Mouse (Mus musculus) kidney, postnatal 14 days (tissue): ENCODE measurements around the gene Mad1l1.
A peak's percentile ranks its signal among the peaks of the same experiment; 100 is the strongest.

Experiments
- DNase-seq: peaks from one replicate; pipeline ENCODE4 v3.0.0; 2022; ENCODE audit warnings: mixed read lengths

Gene Mad1l1

DNA sequence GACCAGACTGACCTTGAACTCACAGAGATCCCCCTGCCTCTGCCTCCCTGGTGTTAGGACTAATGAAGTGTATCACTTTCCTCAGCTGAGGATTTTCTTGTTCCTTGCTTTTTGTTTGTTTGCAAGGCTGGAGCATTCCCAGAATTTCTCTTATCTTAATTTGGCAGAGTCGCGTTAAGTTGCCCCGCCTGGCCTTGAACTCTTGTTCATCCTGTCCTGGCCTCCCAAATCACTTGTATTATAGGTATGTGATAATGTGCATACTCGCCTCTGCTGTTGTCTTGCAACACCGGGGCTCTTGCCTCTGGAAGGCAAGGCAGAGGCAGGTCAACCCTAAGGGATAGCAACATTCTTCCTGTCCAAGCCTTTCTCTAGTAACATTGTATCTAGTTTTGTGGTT, 2.7 kb upstream of the Mad1l1 start:
- no peak for DNase-seq

- no peak for DNase-seq
Observed at GRCm38 (mm10) chr5:140321756-140322575, 614 bp upstream of the Mad1l1 start.

GRCm38 (mm10) chr5:140316716-140317115, 4.6 kb downstream of the Mad1l1 start:
- DNase-seq = no peak

DNA sequence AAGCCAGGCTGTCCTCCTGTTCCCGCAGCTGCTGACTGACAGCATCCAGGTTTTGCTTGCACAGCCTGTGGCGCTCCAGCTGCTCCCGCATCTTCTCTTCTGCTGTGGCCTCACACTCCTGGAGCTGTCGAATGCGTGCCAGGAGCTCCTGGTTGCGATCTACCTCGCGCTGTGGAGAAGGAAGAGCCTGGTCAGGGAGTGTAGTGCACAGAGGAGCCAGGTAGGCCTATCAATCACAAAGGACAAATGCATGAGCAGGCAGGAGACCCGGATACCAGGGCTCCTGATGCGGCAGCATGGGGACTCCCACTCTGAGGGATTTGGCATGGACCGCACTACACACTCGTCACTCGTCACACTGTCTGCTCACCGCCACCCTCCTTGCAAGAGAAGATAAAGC, 13.8 kb downstream of the Mad1l1 start:
- no peak for DNase-seq

DNA sequence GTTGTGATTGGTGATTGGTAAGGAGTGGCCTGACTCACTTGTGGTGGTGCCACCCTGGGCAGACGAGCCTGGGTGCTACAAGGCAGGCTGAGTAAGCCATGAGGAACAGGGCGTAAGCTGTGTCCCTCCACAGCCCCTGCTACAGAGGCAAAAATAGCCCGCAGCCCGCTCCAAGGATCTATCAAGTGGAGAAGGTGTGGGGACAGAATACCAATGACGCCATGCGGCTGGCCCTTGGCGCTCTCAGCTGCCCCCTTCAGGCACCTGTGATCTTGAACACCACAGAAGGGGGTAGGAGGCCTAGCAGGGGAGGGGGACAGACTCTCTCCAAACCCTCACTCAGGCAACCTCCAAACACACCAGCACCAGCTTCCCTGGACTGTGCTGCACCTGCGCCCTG, 15.3 kb downstream of the Mad1l1 start:
- DNase-seq = no peak

GRCm38 (mm10) chr5:140298291-140298690, 23.1 kb downstream of the Mad1l1 start:
- no peak for DNase-seq

- peak; percentile 70 for DNase-seq
Observed at GRCm38 (mm10) chr5:140292152-140292551, 29.2 kb downstream of the Mad1l1 start.

DNA sequence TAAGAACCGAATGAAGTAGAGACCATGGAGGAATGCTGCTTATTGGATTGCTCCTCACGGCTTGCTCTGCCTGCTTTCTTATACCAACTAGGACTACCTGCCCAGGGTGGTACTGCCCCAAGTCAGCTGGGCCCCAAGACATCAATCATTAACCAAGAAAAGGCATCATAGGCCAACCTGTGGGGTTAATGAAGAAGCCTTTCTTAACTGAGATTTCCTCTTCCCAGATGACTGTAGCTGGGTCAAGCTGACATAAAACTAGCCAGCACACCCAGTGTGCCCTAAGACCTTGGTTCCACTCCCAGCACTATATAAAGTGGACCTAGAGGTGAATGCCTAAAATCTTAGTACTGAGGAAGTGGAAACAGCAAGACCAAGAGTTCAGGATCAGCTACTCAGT, 32.2 kb downstream of the Mad1l1 start:
- DNase-seq = peak; percentile 13

- DNase-seq = no peak
Observed at GRCm38 (mm10) chr5:140288287-140288686, 33.1 kb downstream of the Mad1l1 start.

DNA sequence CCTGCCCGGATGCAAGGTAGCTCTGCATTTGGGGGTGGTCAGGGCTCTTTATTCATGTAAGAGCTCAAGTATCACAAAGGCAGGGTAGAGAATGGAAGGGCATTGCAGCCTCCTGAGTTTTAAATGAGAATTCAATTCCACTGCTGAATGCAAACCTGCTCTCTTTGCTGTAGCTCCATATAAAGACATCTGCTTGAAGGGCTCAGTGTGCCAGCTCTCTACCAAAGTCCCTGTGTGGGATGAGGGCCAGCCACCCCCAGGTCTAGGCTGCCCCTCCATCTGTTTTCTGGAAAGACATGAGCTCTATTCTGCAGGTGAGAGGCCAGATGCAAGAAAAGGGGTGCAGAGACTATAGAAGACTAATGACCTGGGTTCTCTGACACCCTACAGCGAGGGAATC, 36.6 kb downstream of the Mad1l1 start:
- DNase-seq = no peak

- DNase-seq = no peak
Observed at GRCm38 (mm10) chr5:140284011-140284410, 37.3 kb downstream of the Mad1l1 start.

DNA sequence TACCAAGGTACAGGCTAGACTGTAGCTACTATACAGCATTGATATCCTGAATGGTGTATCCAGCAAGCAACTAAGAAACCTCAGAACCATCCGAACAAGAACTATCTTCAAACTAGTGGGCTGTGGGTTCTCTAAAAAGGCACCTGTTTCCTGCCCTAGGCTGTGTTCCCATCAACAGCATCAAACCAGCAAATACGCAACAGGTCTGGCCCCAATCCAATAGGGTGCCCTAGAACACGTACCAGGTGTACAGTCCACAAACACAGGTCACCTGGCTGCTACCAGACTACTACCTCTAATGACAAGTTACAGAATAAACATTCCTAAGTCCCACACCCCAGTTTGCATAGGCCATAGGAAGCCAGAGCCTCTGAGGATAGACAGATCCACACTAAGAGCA, 38.5 kb downstream of the Mad1l1 start:
- DNase-seq = no peak

GRCm38 (mm10) chr5:140282376-140282775, 39.0 kb downstream of the Mad1l1 start:
- peak; percentile 70 for DNase-seq

DNA sequence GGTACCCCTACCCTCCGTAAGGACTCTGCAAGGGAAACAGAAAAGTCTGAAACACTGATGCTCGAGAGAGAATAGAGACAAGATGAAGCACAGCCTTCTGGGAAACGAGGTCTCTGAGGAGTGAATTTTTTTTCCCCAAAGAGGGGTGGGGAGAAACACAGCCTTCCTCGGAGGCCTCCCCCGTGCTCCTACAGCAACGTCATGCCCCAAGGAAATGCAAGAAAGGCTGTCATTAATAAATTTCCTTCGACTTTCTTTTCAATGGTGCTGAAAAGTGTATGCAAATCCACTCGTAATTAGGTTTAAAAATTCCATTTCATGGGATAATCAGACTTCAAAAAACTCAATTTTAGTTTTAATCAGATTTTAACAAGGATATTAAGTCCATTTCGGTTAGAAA, 41.1 kb downstream of the Mad1l1 start:
- DNase-seq = no peak

DNA sequence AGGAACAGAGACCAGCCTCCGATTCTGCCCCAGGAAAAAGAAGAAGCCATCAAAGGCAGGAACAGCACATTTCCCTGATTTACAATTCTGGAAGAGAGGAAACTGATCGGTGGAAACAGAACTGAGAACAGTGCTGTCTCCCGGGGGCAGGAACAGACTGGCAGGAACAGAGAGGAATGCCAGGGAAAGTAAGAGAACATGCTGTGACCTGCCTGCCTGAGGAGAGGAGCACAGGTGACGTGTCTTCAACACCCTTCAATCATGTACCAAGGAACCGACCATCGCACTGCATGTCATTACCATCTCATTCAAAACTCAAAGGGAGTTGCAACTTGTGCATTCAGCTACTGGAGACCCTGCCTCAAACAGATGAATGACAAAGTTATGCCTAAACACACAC, 44.6 kb downstream of the Mad1l1 start:
- DNase-seq = no peak

DNA sequence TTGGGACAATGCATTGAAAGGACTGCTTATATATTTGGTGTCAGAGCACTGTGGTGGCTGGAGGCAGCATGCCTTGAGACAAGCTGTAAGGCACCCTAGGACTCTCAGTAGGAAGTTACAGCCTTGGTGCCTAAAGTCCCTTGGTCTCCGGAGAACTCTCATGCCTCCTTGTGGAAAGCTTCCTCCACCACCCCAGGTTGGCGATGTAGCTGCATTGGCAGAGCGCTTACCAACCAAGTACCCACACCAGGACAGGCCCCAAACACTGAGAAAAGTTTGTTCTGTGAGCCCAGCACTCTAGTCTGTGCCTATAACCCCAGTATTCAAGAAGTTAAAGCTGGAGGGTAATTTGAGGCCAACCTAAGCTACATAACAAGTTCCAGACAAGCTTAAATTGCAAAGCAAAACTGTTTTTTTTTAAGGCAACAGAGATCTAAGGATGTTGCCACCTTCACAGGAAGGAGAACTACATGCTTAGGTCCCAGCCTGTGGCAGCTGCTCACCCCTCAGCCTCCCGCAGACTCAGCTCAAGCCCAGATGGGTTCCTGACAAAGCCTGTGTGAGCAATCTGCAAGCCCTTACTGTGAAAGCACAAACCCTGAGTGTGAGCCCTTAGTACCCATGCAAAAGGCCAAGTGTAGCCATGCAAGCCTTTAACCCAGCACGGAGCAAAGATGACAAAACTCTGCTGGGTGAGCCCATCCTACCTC, 50.2 kb downstream of the Mad1l1 start:
- no peak for DNase-seq

DNA sequence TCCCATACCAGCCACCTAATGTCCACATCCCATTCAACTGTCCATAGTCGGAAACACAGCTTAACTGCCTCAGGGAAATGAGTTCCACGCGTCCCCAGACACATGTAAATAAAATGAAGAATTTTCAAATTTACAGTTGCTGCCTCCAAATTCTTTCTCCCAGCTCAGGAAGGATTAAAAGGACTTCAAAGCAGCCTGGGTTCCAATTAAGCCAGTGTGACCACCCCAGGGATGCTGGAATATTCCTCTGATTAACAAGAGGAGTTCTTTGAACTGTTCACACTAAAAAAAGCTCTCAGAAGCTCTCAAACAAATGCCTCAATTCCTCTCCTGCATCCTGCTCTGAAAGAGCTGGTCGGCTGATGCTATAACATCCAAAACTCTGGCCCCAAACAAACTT, 53.0 kb downstream of the Mad1l1 start:
- no peak for DNase-seq

GRCm38 (mm10) chr5:140267061-140267460, 54.3 kb downstream of the Mad1l1 start:
- no peak for DNase-seq

- peak; percentile 56 for DNase-seq
Observed at GRCm38 (mm10) chr5:140264825-140265575, 56.4 kb downstream of the Mad1l1 start.

DNA sequence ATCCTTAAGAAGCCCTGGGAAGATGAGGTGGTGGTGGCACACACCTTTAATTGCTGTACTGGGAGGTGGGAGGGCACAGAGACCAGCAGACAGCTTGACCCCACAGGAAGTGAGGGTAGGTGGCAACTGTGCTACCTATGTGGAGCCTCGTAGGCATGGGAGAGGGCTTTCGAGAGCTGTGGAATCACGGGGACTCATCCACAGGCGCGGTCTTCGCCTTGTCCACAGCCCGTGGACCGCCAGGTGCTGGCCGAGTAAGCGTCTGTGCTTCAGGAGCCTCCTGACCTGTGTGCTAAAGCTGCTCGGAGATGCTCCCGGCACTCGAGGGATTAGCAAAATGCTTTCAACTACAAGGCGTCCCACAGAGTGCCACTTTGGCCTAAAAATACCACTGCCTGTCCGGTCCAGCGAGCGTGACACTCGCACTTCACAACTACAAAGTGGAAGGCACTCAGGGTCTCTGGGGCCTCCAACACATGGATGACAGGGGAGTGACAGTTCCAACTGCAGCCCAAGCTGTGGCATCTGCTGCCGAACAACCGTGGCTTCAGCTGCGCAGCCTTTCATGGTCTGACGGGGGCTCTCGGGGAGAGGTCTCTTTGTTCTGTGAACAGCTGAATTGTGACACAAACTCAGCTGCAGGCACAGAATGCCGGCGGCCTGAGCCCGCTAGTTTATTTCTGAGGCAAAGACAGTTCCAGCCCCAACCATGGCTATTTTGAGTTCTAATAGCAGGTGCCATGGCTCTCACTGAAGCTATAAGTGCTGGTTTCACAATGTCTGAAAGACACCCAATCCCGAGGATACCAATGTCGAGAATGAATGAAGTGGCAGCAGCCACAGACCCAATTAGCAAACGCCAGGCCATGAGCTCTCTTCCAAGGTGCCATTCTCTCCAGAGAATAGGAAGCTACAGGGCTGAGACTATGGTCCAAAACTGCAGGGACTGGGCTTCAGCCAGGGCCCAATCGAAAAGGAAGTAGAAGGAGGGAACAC, 57.3 kb downstream of the Mad1l1 start:
- no peak for DNase-seq

- no peak for DNase-seq
Observed at GRCm38 (mm10) chr5:140262401-140262800, 59.0 kb downstream of the Mad1l1 start.

- DNase-seq = no peak
Observed at GRCm38 (mm10) chr5:140261313-140261712, 60.0 kb downstream of the Mad1l1 start.
